Mouse (Mus musculus) CH12.LX (cell line): Measurements from ENCODE around the gene Plxdc1. TPM values are rescaled to one million over a fixed set of nuclear protein-coding genes. Genes with fewer than 3 reads are reported as not detected.

ENCODE experiments used
- DNase-seq: peaks from one replicate; pipeline ENCODE4 v3.0.0-alpha.2; 2013; ENCODE audit errors: extremely low read depth
- H3K27ac ChIP-seq: 2 replicates; pipeline ENCODE4 v1.5.1; 2012; ENCODE audit warnings: low read depth, mild to moderate bottlenecking, control low read depth, moderate library complexity; ENCODE audit not compliant: insufficient read depth
- H3K27me3 ChIP-seq: replicated peaks from 2 replicates; pipeline ENCODE3; 2012; ENCODE audit warnings: inconsistent platforms
- H3K36me3 ChIP-seq, 2 experiments: replicated peaks in 1 of 2; 2 replicates each; pipeline versions ENCODE3 to v1.6.1; 2012; ENCODE audit warnings: inconsistent platforms in 1 of 2, low read length in 1 of 2, mild to moderate bottlenecking in 1 of 2, mixed read lengths in 1 of 2, moderate library complexity in 1 of 2; ENCODE audit not compliant: control insufficient read depth in 1 of 2, insufficient read depth in 1 of 2
- H3K4me1 ChIP-seq, 2 experiments: 2 replicates each; pipeline ENCODE4 v1.6.1; 2012; ENCODE audit warnings: inconsistent platforms in 1 of 2, moderate library complexity in 1 of 2; ENCODE audit not compliant: insufficient read depth in 2 of 2, control insufficient read depth in 1 of 2
- H3K4me2 ChIP-seq: 2 replicates; pipeline ENCODE4 v1.6.1; 2012; ENCODE audit warnings: low read depth, mild to moderate bottlenecking, control low read depth; ENCODE audit not compliant: poor library complexity, insufficient read depth, severe bottlenecking
- H3K4me3 ChIP-seq, 3 experiments: fragments of 150-350 bp in 1 of 3; sonication (generic) in 1 of 3; replicated peaks in 1 of 3; 2 replicates each; pipeline versions ENCODE3 to v1.5.1; 2011 to 2012; ENCODE audit warnings: low read depth in 2 of 3, low read length in 2 of 3, mild to moderate bottlenecking in 2 of 3, moderate library complexity in 2 of 3, control low read depth in 1 of 3, improper control_type of control experiment in 1 of 3, inconsistent platforms in 1 of 3, mixed read lengths in 1 of 3; ENCODE audit not compliant: poor library complexity in 1 of 3
- H3K79me2 ChIP-seq: replicated peaks from 2 replicates; pipeline ENCODE4 v1.6.1; 2012; ENCODE audit warnings: mild to moderate bottlenecking, moderate library complexity; ENCODE audit not compliant: control insufficient read depth, poor library complexity, insufficient read depth, severe bottlenecking; ENCODE audit errors: extremely low read depth
- H3K9ac ChIP-seq: 2 replicates; pipeline ENCODE4 v1.6.1; 2012; ENCODE audit warnings: low read depth, mild to moderate bottlenecking, control low read depth, moderate library complexity; ENCODE audit not compliant: insufficient read depth
- H3K9me3 ChIP-seq: replicated peaks from 2 replicates; pipeline ENCODE3; 2012; ENCODE audit warnings: low read length, inconsistent platforms, mixed read lengths
- CTCF ChIP-seq, 2 experiments: IDR thresholded peaks in 1 of 2; conservative IDR thresholded peaks in 1 of 2; 2 replicates each; pipeline ENCODE4 v1.5.1; 2011 to 2012; ENCODE audit warnings: low read depth in 2 of 2, low read length in 2 of 2, improper control_type of control experiment in 1 of 2, inconsistent platforms in 1 of 2, mild to moderate bottlenecking in 1 of 2, moderate library complexity in 1 of 2
- E2F4 ChIP-seq: IDR thresholded peaks from 2 replicates; pipeline ENCODE4 v1.6.1; 2011; ENCODE audit warnings: low read depth, low read length, improper control_type of control experiment; ENCODE audit not compliant: insufficient replicate concordance
- ELF1 ChIP-seq: IDR thresholded peaks from 2 replicates; pipeline ENCODE4 v1.6.1; 2014; ENCODE audit warnings: low read depth, mild to moderate bottlenecking, inconsistent platforms, low read length, improper control_type of control experiment
- EP300 ChIP-seq: IDR thresholded peaks from 2 replicates; pipeline ENCODE4 v1.6.1; 2011; ENCODE audit warnings: low read length, improper control_type of control experiment
- JUND ChIP-seq: conservative IDR thresholded peaks from 2 replicates; pipeline ENCODE4 v1.6.1; 2011; ENCODE audit warnings: low read depth, low read length, improper control_type of control experiment
- KAT2A ChIP-seq: IDR thresholded peaks from 2 replicates; pipeline ENCODE4 v1.6.1; 2012; ENCODE audit warnings: low read length, improper control_type of control experiment, inconsistent platforms; ENCODE audit not compliant: insufficient replicate concordance
- MAX ChIP-seq: IDR thresholded peaks from 2 replicates; pipeline ENCODE4 v1.6.1; 2011; ENCODE audit warnings: low read length, improper control_type of control experiment
- MAZ ChIP-seq: IDR thresholded peaks from 2 replicates; pipeline ENCODE4 v1.6.1; 2012; ENCODE audit warnings: low read depth, mild to moderate bottlenecking, inconsistent platforms, low read length, improper control_type of control experiment, moderate library complexity
- MEF2A ChIP-seq: IDR thresholded peaks from 2 replicates; pipeline ENCODE4 v1.6.1; 2014; ENCODE audit warnings: low read depth, mild to moderate bottlenecking, inconsistent platforms, low read length, improper control_type of control experiment, borderline replicate concordance
- MXI1 ChIP-seq: IDR thresholded peaks from 2 replicates; pipeline ENCODE4 v1.6.1; 2011; ENCODE audit warnings: mild to moderate bottlenecking, low read depth, low read length, improper control_type of control experiment
- NELFE ChIP-seq: IDR thresholded peaks from 2 replicates; pipeline ENCODE4 v1.6.1; 2011; ENCODE audit warnings: low read depth, low read length, improper control_type of control experiment
- NRF1 ChIP-seq: IDR thresholded peaks from 2 replicates; pipeline ENCODE4 v1.6.1; 2014; ENCODE audit warnings: low read depth, mild to moderate bottlenecking, inconsistent platforms, low read length, improper control_type of control experiment, moderate library complexity
- RAD21 ChIP-seq: IDR thresholded peaks from 2 replicates; pipeline ENCODE4 v1.6.1; 2011; ENCODE audit warnings: low read depth, mild to moderate bottlenecking, low read length, improper control_type of control experiment, moderate library complexity
- RCOR1 ChIP-seq: conservative IDR thresholded peaks from 2 replicates; pipeline ENCODE4 v1.6.1; 2012; ENCODE audit warnings: low read depth, mild to moderate bottlenecking, inconsistent platforms, low read length, improper control_type of control experiment
- SMC3 ChIP-seq: IDR thresholded peaks from 2 replicates; pipeline ENCODE4 v1.6.1; 2011; ENCODE audit warnings: low read depth, low read length, improper control_type of control experiment
- TBP ChIP-seq: conservative IDR thresholded peaks from 2 replicates; pipeline ENCODE4 v1.6.1; 2011; ENCODE audit warnings: low read depth, low read length, improper control_type of control experiment
- TCF12 ChIP-seq: IDR thresholded peaks from 2 replicates; pipeline ENCODE4 v1.6.1; 2014; ENCODE audit warnings: low read depth, mild to moderate bottlenecking, inconsistent platforms, low read length, improper control_type of control experiment
- USF1 ChIP-seq: IDR thresholded peaks from 2 replicates; pipeline ENCODE4 v1.6.1; 2014; ENCODE audit warnings: low read depth, mild to moderate bottlenecking, inconsistent platforms, low read length, improper control_type of control experiment
- USF2 ChIP-seq: conservative IDR thresholded peaks from 2 replicates; pipeline ENCODE4 v1.6.1; 2011; ENCODE audit warnings: low read depth, low read length, improper control_type of control experiment
- ZC3H11A ChIP-seq: IDR thresholded peaks from 2 replicates; pipeline ENCODE4 v1.6.1; 2012; ENCODE audit warnings: low read depth, mild to moderate bottlenecking, inconsistent platforms, low read length, improper control_type of control experiment
- ZKSCAN1 ChIP-seq: IDR thresholded peaks from 2 replicates; pipeline ENCODE4 v1.6.1; 2012; ENCODE audit warnings: low read depth, inconsistent platforms, low read length, improper control_type of control experiment, borderline replicate concordance
- ZMIZ1 ChIP-seq: IDR thresholded peaks from 2 replicates; pipeline ENCODE4 v1.6.1; 2012; ENCODE audit warnings: low read depth, mild to moderate bottlenecking, inconsistent platforms, low read length, improper control_type of control experiment
- ZNF384 ChIP-seq: IDR thresholded peaks from 2 replicates; pipeline ENCODE4 v1.6.1; 2012; ENCODE audit warnings: low read depth, low read length, improper control_type of control experiment, inconsistent platforms
- dilution Hi-C: fragments of 300-500 bp; cut with MboI; formaldehyde crosslinking; loops from 2 replicates; pipeline ENCODE4 v1.14.3; 2020; ENCODE audit warnings: low sequenced_read_pairs; ENCODE audit not compliant: extremely low pct_unique_long_range_greater_than_20kb, extremely low pct_ligation_motif_present
- in situ Hi-C: fragments of 300-500 bp; cut with MboI; formaldehyde crosslinking; loops from 3 replicates; pipeline ENCODE4 v1.14.3; 2019; ENCODE audit warnings: low sequenced_read_pairs, low pct_ligation_motif_present, low pct_unique_long_range_greater_than_20kb, mixed read lengths
- polyA plus RNA-seq: library from polyadenylated mRNA; unstranded; fragments of >175 nt; gene quantifications from 2 replicates; pipeline ENCODE4 v1.2.1, GENCODE M21; 2012; ENCODE audit warnings: low read depth; ENCODE audit not compliant: insufficient read length
- total RNA-seq, 2 experiments: library from RNA; depleted of rRNA; stranded (reverse); fragments of 300-350 nt in 1 of 2; fragments of >200 nt in 1 of 2; gene quantifications; 2 replicates each; pipeline ENCODE4 v1.2.3; 2012 to 2014

Gene Plxdc1
- total and polyA plus RNA-seq, 3 experiments, result 0.04 TPM; not detected in 2

DNA sequence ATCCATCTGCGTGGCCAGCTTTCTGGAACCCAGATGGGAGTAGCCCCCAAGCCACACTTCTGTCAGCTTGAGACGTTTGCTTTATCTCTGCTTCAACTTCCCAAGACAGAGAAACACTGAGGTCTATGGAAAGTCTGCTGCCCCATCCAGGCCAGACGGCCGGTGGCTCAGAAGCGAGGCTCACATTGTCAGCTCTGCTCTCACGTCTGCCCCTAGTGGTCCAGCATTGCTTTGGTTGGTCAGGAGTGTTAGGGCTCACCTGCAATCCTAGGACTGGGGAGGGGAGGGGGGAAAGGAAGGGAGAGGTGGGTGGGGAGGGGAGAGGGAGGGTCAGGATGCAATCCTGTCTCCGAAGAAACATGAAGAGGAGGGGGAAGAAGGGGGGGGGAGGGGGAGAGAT lies 38.8 kb downstream of the Plxdc1 start:
- Histone ChIP-seq H3K4me2 (no peak overlapping the region), H3K79me2 (no peaks in the 10 kb centered on the region), H3K27ac (no peak overlapping the region), H3K9ac (no peak overlapping the region), H3K4me1 (peaks cover 17 to 32% of the 10 kb centered on the region in 2 experiments), H3K9me3 (peaks cover 7% of the 10 kb centered on the region), H3K27me3 (no peaks in the 10 kb centered on the region), H3K4me3 (no peak overlapping the region), H3K36me3 (no peaks in the 10 kb centered on the region)
- peak; percentile 62 for DNase-seq
- in situ Hi-C loops (no loop called here), dilution Hi-C loops (no loop called here)
- TF ChIP-seq USF2 (no peak), KAT2A (no peak), E2F4 (no peak), ZC3H11A (no peak), NRF1 (0 out of 2 replicates have a peak, but pooled peaks have one; percentile 21), MAX (no peak), RAD21 (peak; percentile 40), ZMIZ1 (no peak), TBP (no peak), USF1 (no peak), SMC3 (peak; percentile 45), RCOR1 (no peak), MXI1 (no peak), NELFE (0 out of 2 replicates have a peak, but pooled peaks have one; percentile 12), TCF12 (no peak), ELF1 (no peak), MEF2A (no peak), MAZ (no peak), ZNF384 (no peak), ZKSCAN1 (no peak), CTCF (conservative IDR thresholded peaks at IDR 0.05 in 1 of 2, IDR thresholded peaks at IDR 0.05 in 1 of 2; ENCODE audit: low read depth in 2 of 2, low read length in 2 of 2) (peak; percentile 21 to 80; a peak in 3 of 4 replicates), JUND (no peak), EP300 (no peak)
